Mouse (Mus musculus) heart, adult 2 months (tissue): ENCODE measurements around the gene Igsf21. TPM values are rescaled to one million over a fixed set of nuclear protein-coding genes. Genes with fewer than 3 reads are reported as not detected.
A peak's percentile ranks its signal among the peaks of the same experiment; 100 is the strongest.

Experiments used
- DNase-seq, 2 experiments: peaks; one replicate each; pipeline ENCODE4 v3.0.0; 2021
- H3K27ac ChIP-seq: fragments of 200-600 bp; 2 replicates; pipeline ENCODE4 v1.8.1; 2022
- H3K27me3 ChIP-seq: fragments of 200-500 bp; 2 replicates; pipeline ENCODE4 v1.6.1; 2012; ENCODE audit warnings: mild to moderate bottlenecking, low read length, inconsistent platforms, mixed read lengths; ENCODE audit not compliant: control insufficient read depth, insufficient read depth
- H3K36me3 ChIP-seq: fragments of 200-500 bp; 2 replicates; pipeline ENCODE4 v1.6.1; 2012; ENCODE audit warnings: low read length, inconsistent platforms; ENCODE audit not compliant: control insufficient read depth, insufficient read depth
- H3K4me1 ChIP-seq: fragments of 200-500 bp; 2 replicates; pipeline ENCODE4 v1.6.1; 2011; ENCODE audit warnings: low read length; ENCODE audit not compliant: control insufficient read depth, insufficient read depth
- H3K4me3 ChIP-seq: fragments of 200-600 bp; 2 replicates; pipeline ENCODE4 v1.8.1; 2022
- H3K79me2 ChIP-seq: fragments of 200-500 bp; replicated peaks from 2 replicates; pipeline ENCODE4 v1.6.1; 2012; ENCODE audit warnings: mild to moderate bottlenecking, inconsistent platforms, low read length, moderate library complexity, mixed read lengths; ENCODE audit not compliant: control insufficient read depth, insufficient read depth
- H3K9ac ChIP-seq: fragments of 200-500 bp; 2 replicates; pipeline ENCODE4 v1.6.1; 2012; ENCODE audit warnings: low read depth, mild to moderate bottlenecking, control low read depth, inconsistent platforms, low read length, mixed read lengths
- CTCF ChIP-seq: fragments of 200-600 bp; IDR thresholded peaks from 2 replicates; pipeline ENCODE4 v1.8.1; 2022; ENCODE audit warnings: antibody characterized with exemption, mild to moderate bottlenecking, moderate library complexity
- EP300 ChIP-seq: fragments of 200-500 bp; IDR thresholded peaks from 2 replicates; pipeline ENCODE4 v1.6.1; 2011; ENCODE audit warnings: low read depth, low read length, control low read depth; ENCODE audit not compliant: insufficient read depth
- POLR2A ChIP-seq: fragments of 200-500 bp; IDR thresholded peaks from 2 replicates; pipeline ENCODE4 v1.6.1; 2011; ENCODE audit warnings: mild to moderate bottlenecking, low read depth, low read length, control low read depth; ENCODE audit not compliant: insufficient read depth
- WGBS: fragments of 180-500 bp; shearing (Covaris S2); methylation state at CpG from one replicate; pipeline ENCODE4 v1.1.7; 2018; 5-methylcytosine and 5-hydroxymethylcytosine counted together
- intact Hi-C: fragments of 180-260 bp; cut with DNase I; formaldehyde crosslinking; loops from one replicate; pipeline ENCODE4 v1.15.1; 2025
- polyA plus RNA-seq: library from polyadenylated mRNA; depleted of rRNA; stranded (reverse); fragments of >200 nt; gene quantifications from 2 replicates; pipeline ENCODE4 v1.2.3, GENCODE M21; 2012
- total RNA-seq, 2 experiments: library from RNA; stranded (reverse); gene quantifications; 2 replicates each; pipeline ENCODE4 v1.2.3; 2021

Gene Igsf21
- total and polyA plus RNA-seq, 3 experiments = 0.14 to 0.76 (median 0.16) TPM

GRCm38 (mm10) chr4:140227837-140228236 lies 18.7 kb downstream of the Igsf21 start:
- Histone ChIP-seq H3K27ac (no peak overlapping the region), H3K9ac (no peak overlapping the region), H3K36me3 (no peaks in the 10 kb centered on the region), H3K79me2 (no peaks in the 10 kb centered on the region), H3K4me3 (no peak overlapping the region), H3K27me3 (no peaks in the 10 kb centered on the region), H3K4me1 (no peaks in the 10 kb centered on the region)
- DNase-seq = no peak
- TF ChIP-seq CTCF (no peak), POLR2A (no peak), EP300 (no peak)
- intact Hi-C loops = no loop called here
- 68% methylated on average over 7 of the region's 7 CpGs for WGBS

GRCm38 (mm10) chr4:140225204-140225603 lies 21.4 kb downstream of the Igsf21 start:
- no peak overlapping the region for H3K9ac ChIP-seq
- TF ChIP-seq POLR2A (no peak), EP300 (no peak), CTCF (no peak)
- no peaks in the 10 kb centered on the region for H3K79me2 ChIP-seq
- WGBS = 70% methylated on average over 9 of the region's 9 CpGs
- DNase-seq = no peak
- no peak overlapping the region for H3K4me3 ChIP-seq
- H3K4me1 ChIP-seq = no peaks in the 10 kb centered on the region
- H3K27me3 ChIP-seq = no peaks in the 10 kb centered on the region
- no peak overlapping the region for H3K27ac ChIP-seq
- no peaks in the 10 kb centered on the region for H3K36me3 ChIP-seq
- intact Hi-C loops = no loop called here

- Histone ChIP-seq H3K36me3 (no peaks in the 10 kb centered on the region), H3K27me3 (no peaks in the 10 kb centered on the region)
- intact Hi-C loops = no loop called here
These were observed 22.1 kb downstream of the Igsf21 start for GRCm38 (mm10) chr4:140224451-140224850.

GRCm38 (mm10) chr4:140223067-140223466 lies 23.5 kb downstream of the Igsf21 start:
- intact Hi-C loops = no loop called here
- no peak for DNase-seq
- Histone ChIP-seq H3K4me3 (no peak overlapping the region), H3K79me2 (no peaks in the 10 kb centered on the region), H3K27me3 (no peaks in the 10 kb centered on the region), H3K27ac (no peak overlapping the region), H3K36me3 (no peaks in the 10 kb centered on the region), H3K4me1 (no peaks in the 10 kb centered on the region), H3K9ac (no peak overlapping the region)
- no peak for TF ChIP-seq CTCF
- no peak for TF ChIP-seq EP300
- 20% methylated on average over 12 of the region's 12 CpGs for WGBS

More at GRCm38 (mm10) chr4:140224451-140224850, 22.1 kb downstream of the Igsf21 start:
- no peak for DNase-seq
- Histone ChIP-seq H3K79me2 (no peaks in the 10 kb centered on the region), H3K27ac (no peak overlapping the region), H3K4me1 (no peaks in the 10 kb centered on the region), H3K4me3 (no peak overlapping the region), H3K9ac (no peak overlapping the region)
- 66% methylated on average over 7 of the region's 7 CpGs for WGBS
- TF ChIP-seq EP300 (no peak), CTCF (no peak), POLR2A (no peak)

GRCm38 (mm10) chr4:140220326-140221093 lies 26.1 kb downstream of the Igsf21 start:
- intact Hi-C loops = no loop called here
- Histone ChIP-seq H3K9ac (no peak overlapping the region), H3K36me3 (no peaks in the 10 kb centered on the region), H3K27ac (no peak overlapping the region), H3K27me3 (no peaks in the 10 kb centered on the region), H3K79me2 (no peaks in the 10 kb centered on the region), H3K4me3 (no peak overlapping the region), H3K4me1 (no peaks in the 10 kb centered on the region)
- TF ChIP-seq CTCF (no peak), EP300 (no peak), POLR2A (no peak)
- WGBS = 35% methylated on average over 22 of the region's 22 CpGs
- peak in 1 of 2 experiments; percentile 33 for DNase-seq
